Mouse (Mus musculus) E14TG2a.4 (cell line): ENCODE results near the gene Gm11060.
A peak's percentile ranks its signal among the peaks of the same experiment; 100 is the strongest.

Source experiments
- H3K27me3 ChIP-seq: 2 replicates; pipeline ENCODE4 v1.6.1; 2014; ENCODE audit warnings: low read length, control low read depth; ENCODE audit not compliant: insufficient read depth
- H3K36me3 ChIP-seq: 2 replicates; pipeline ENCODE4 v1.6.1; 2014; ENCODE audit warnings: low read length, control low read depth; ENCODE audit not compliant: insufficient read depth
- H3K4me1 ChIP-seq: replicated peaks from 2 replicates; pipeline ENCODE4 v1.6.1; 2014; ENCODE audit warnings: low read depth, low read length, control low read depth
- H3K4me3 ChIP-seq: replicated peaks from 2 replicates; pipeline ENCODE4 v1.5.1; 2014; ENCODE audit warnings: mild to moderate bottlenecking, low read length
- H3K9me3 ChIP-seq: 2 replicates; pipeline ENCODE4 v1.6.1; 2014; ENCODE audit warnings: low read length, control low read depth
- CTCF ChIP-seq: conservative IDR thresholded peaks from 2 replicates; pipeline ENCODE4 v1.5.1; 2014; ENCODE audit warnings: low read length
- NANOG ChIP-seq: IDR thresholded peaks from 2 replicates; pipeline ENCODE4 v1.6.1; 2014; ENCODE audit warnings: borderline replicate concordance, low read length, mixed read lengths
- POU5F1 ChIP-seq: IDR thresholded peaks from 2 replicates; pipeline ENCODE4 v1.6.1; 2014; ENCODE audit warnings: low read length, borderline replicate concordance

The Gm11060 gene

GRCm38 (mm10) chr2:105091718-105092117, at the start of gene Gm11060:
TSS of gene Gm11060 (plus strand) at chr2:105092018.
- H3K9me3 ChIP-seq, result no peaks in the 10 kb centered on the region
- H3K27me3 ChIP-seq, result peaks cover 6% of the 10 kb centered on the region; the same call in 1 of the 2 replicates
- no peak for TF ChIP-seq POU5F1
- TF ChIP-seq CTCF, result no peak
- no peak for TF ChIP-seq NANOG
- no peaks in the 10 kb centered on the region for H3K4me1 ChIP-seq
- no peak within 1 kb of the TSS for H3K4me3 ChIP-seq
- no peaks in the 10 kb centered on the region for H3K36me3 ChIP-seq

GRCm38 (mm10) chr2:105043152-105043551, 48.7 kb upstream of the Gm11060 start:
- TF ChIP-seq POU5F1 (no peak), CTCF (no peak), NANOG (no peak)
- peaks cover 10% of the 10 kb centered on the region for H3K4me1 ChIP-seq
- no peaks in the 10 kb centered on the region for H3K9me3 ChIP-seq
- H3K27me3 ChIP-seq, result no peaks in the 10 kb centered on the region
- H3K4me3 ChIP-seq, result no peak overlapping the region
- no peaks in the 10 kb centered on the region for H3K36me3 ChIP-seq

- Histone ChIP-seq H3K9me3 (no peaks in the 10 kb centered on the region), H3K36me3 (no peaks in the 10 kb centered on the region), H3K4me3 (no peak overlapping the region), H3K27me3 (0 out of 2 replicates have a peak, but pooled peaks cover 2% of the 10 kb centered on the region), H3K4me1 (peaks cover 16% of the 10 kb centered on the region)
- peak; percentile 18; the same call in 1 of the 2 replicates for TF ChIP-seq NANOG
- TF ChIP-seq POU5F1, result no peak
Observed at GRCm38 (mm10) chr2:105048301-105048700, 43.5 kb upstream of the Gm11060 start.

- Histone ChIP-seq H3K27me3 (peaks cover 2% of the 10 kb centered on the region; the same call in 1 of the 2 replicates), H3K4me3 (no peak overlapping the region), H3K9me3 (no peaks in the 10 kb centered on the region), H3K4me1 (no peaks in the 10 kb centered on the region), H3K36me3 (no peaks in the 10 kb centered on the region)
- TF ChIP-seq CTCF (no peak), POU5F1 (no peak), NANOG (no peak)
Observed at GRCm38 (mm10) chr2:105055529-105055928, 36.3 kb upstream of the Gm11060 start.

- Histone ChIP-seq H3K4me1 (peaks cover 10% of the 10 kb centered on the region), H3K9me3 (no peaks in the 10 kb centered on the region), H3K4me3 (no peak overlapping the region), H3K36me3 (no peaks in the 10 kb centered on the region), H3K27me3 (no peaks in the 10 kb centered on the region; the same call in 1 of the 2 replicates)
- TF ChIP-seq POU5F1 (no peak), CTCF (no peak), NANOG (no peak)
Observed at GRCm38 (mm10) chr2:105058577-105059116, 33.2 kb upstream of the Gm11060 start.

- peaks cover 10% of the 10 kb centered on the region for H3K4me1 ChIP-seq
- no peak overlapping the region for H3K4me3 ChIP-seq
- H3K27me3 ChIP-seq, result no peaks in the 10 kb centered on the region
- H3K9me3 ChIP-seq, result no peaks in the 10 kb centered on the region
- TF ChIP-seq CTCF (no peak), NANOG (no peak), POU5F1 (no peak)
- H3K36me3 ChIP-seq, result no peaks in the 10 kb centered on the region
Observed at GRCm38 (mm10) chr2:105062741-105063372, 29.0 kb upstream of the Gm11060 start.

- Histone ChIP-seq H3K4me3 (no peak overlapping the region), H3K36me3 (no peaks in the 10 kb centered on the region), H3K9me3 (no peaks in the 10 kb centered on the region), H3K4me1 (no peaks in the 10 kb centered on the region), H3K27me3 (no peaks in the 10 kb centered on the region; the same call in 1 of the 2 replicates)
- TF ChIP-seq CTCF (no peak), NANOG (no peak), POU5F1 (no peak)
Observed at GRCm38 (mm10) chr2:105072496-105072895, 19.3 kb upstream of the Gm11060 start.

GRCm38 (mm10) chr2:105074196-105074595, 17.6 kb upstream of the Gm11060 start:
- no peaks in the 10 kb centered on the region for H3K27me3 ChIP-seq
- TF ChIP-seq NANOG, result no peak
- TF ChIP-seq CTCF, result no peak
- no peak for TF ChIP-seq POU5F1

GRCm38 (mm10) chr2:105075809-105076208, 16.0 kb upstream of the Gm11060 start:
- no peaks in the 10 kb centered on the region for H3K27me3 ChIP-seq
- H3K4me3 ChIP-seq, result no peak overlapping the region
- no peaks in the 10 kb centered on the region for H3K9me3 ChIP-seq
- no peaks in the 10 kb centered on the region for H3K4me1 ChIP-seq
- TF ChIP-seq NANOG (no peak), POU5F1 (no peak)
- no peaks in the 10 kb centered on the region for H3K36me3 ChIP-seq

More at GRCm38 (mm10) chr2:105074196-105074595, 17.6 kb upstream of the Gm11060 start:
- H3K9me3 ChIP-seq, result no peaks in the 10 kb centered on the region
- no peaks in the 10 kb centered on the region for H3K36me3 ChIP-seq
- H3K4me3 ChIP-seq, result no peak overlapping the region
- H3K4me1 ChIP-seq, result no peaks in the 10 kb centered on the region
